Mouse (Mus musculus): ENCODE measurements at regions not wholly inside any gene's neighbourhood (a gene's known extent, or its start where the extent isn't known, plus 50 kb on each side); places are given as distances from the start of the nearest gene placed in this dataset.

DNA sequence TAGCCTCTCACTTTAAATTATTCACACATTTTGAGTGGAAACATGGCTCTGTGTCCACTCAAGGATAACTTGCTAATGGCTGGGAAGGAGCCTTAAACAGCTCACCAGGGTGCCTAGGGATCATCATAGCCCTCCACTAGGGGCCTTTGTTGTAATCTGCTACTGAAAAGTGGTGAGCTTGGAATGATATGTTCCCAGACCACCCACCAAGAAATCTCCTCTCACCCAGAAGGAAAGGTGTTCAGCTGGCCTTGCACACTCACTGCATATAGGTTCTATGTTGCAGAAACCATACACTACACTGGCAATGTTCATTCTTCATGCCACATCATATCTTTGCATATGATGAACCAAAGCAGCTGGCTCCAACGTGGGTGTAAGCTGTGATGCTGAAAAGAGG is 145.1 kb upstream of the Irx1 start:
- no peaks in the 10 kb centered on the region for H3K4me1 ChIP-seq (ENCODE audit: control insufficient read depth, insufficient read depth, low read length)
- H3K27me3 ChIP-seq (ENCODE audit: control insufficient read depth, insufficient read depth, low read length), result no peaks in the 10 kb centered on the region
- H3K9me3 ChIP-seq (ENCODE audit: control insufficient read depth, low read length), result no peaks in the 10 kb centered on the region
- no peaks in the 10 kb centered on the region for H3K36me3 ChIP-seq (ENCODE audit: control insufficient read depth, insufficient read depth, low read length)
- 68% methylated on average over 1 of the region's 1 CpGs for WGBS
- H3K4me3 ChIP-seq (ENCODE audit: low read depth, low read length), result no peak overlapping the region
- DNase-seq (ENCODE audit: low spot score, missing footprints) (peak; percentile 59), ATAC-seq (ENCODE audit: low FRiP score) (no peak)
- H3K27ac ChIP-seq (ENCODE audit: low read depth, low read length), result no peak overlapping the region
- H3K4me2 ChIP-seq, result no peak overlapping the region
- no peak overlapping the region for H3K9ac ChIP-seq (ENCODE audit: low read length)

- Histone ChIP-seq H3K4me2 (no peak overlapping the region), H3K9me3 (ENCODE audit: control insufficient read depth, low read length) (no peaks in the 10 kb centered on the region), H3K4me3 (ENCODE audit: low read depth, low read length) (no peak overlapping the region), H3K9ac (ENCODE audit: low read length) (no peak overlapping the region), H3K4me1 (ENCODE audit: control insufficient read depth, insufficient read depth, low read length) (peaks cover 10% of the 10 kb centered on the region), H3K27ac (ENCODE audit: low read depth, low read length) (no peak overlapping the region), H3K36me3 (ENCODE audit: control insufficient read depth, insufficient read depth, low read length) (no peaks in the 10 kb centered on the region), H3K27me3 (ENCODE audit: control insufficient read depth, insufficient read depth, low read length) (peaks cover 2% of the 10 kb centered on the region)
- peak; percentile 77 for DNase-seq (ENCODE audit: low spot score, missing footprints)
- 90% methylated on average over 4 of the region's 4 CpGs for WGBS
- no peak for ATAC-seq (ENCODE audit: low FRiP score)
Observed at GRCm38 (mm10) chr13:72113942-72114341, 150.4 kb upstream of the Irx1 start.

DNA sequence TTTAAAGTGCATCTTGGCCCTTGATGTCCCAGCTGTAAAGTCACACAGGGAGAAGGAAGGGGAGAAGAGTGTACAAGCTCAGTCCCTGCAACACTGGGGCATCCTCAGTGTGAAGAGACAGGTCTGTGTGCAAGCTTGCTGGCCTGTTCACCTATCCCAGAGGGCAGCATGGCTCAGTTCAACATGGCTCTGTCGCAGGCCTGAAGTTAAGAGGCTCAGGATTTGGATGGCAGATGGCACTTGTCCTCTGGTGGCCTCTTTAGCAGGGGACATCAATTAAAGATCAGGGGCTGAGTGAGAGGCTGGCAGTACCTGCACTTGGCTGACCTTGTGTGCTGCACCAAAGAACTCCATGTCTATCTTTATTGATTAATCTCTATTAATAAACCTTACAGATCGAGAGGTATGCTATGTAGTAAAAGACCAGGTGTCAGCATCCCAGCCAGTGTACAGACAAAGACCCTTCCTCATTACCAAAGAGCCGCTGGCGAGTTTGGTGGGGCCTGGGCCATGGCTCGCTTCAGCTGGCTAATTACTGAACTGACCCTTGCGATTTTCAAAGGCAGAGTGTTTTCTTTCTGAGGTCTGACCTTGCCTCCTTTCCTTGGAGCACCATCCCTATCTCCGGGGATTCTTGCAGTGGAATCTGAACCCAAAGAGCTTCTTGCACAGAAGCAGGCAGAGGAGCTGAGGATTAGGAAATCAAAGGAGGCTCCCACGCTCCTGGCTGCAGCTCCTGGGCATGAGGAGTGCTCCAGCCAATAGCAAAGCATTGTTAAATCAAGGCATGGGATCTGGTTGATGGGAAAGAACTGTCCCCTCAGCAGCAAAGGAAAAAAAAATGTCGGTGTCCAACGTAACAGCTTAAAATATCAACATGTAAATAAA is 151.5 kb upstream of the Irx1 start:
- Histone ChIP-seq H3K4me2 (0 out of 2 replicates have a peak overlapping the region, but pooled peaks have one; percentile 4), H3K27me3 (ENCODE audit: control insufficient read depth, insufficient read depth, low read length) (peaks cover 2% of the 10 kb centered on the region), H3K9me3 (ENCODE audit: control insufficient read depth, low read length) (no peaks in the 10 kb centered on the region), H3K9ac (ENCODE audit: low read length) (no peak overlapping the region), H3K27ac (ENCODE audit: low read depth, low read length) (no peak overlapping the region), H3K4me3 (ENCODE audit: low read depth, low read length) (no peak overlapping the region), H3K4me1 (ENCODE audit: control insufficient read depth, insufficient read depth, low read length) (peaks cover 10% of the 10 kb centered on the region), H3K36me3 (ENCODE audit: control insufficient read depth, insufficient read depth, low read length) (no peaks in the 10 kb centered on the region)
- DNase-seq (ENCODE audit: low spot score, missing footprints), result peak; percentile 86
- ATAC-seq (ENCODE audit: low FRiP score), result peak; percentile 67
- WGBS, result 13% methylated on average over 10 of the region's 10 CpGs

GRCm38 (mm10) chr13:72120467-72120866 is 156.9 kb upstream of the Irx1 start:
- peaks cover 14% of the 10 kb centered on the region for H3K27me3 ChIP-seq (ENCODE audit: control insufficient read depth, insufficient read depth, low read length)
- no peaks in the 10 kb centered on the region for H3K36me3 ChIP-seq (ENCODE audit: control insufficient read depth, insufficient read depth, low read length)
- no peak overlapping the region for H3K9ac ChIP-seq (ENCODE audit: low read length)
- DNase-seq (ENCODE audit: low spot score, missing footprints) (peak; percentile 90), ATAC-seq (ENCODE audit: low FRiP score) (peak; percentile 56)
- no peaks in the 10 kb centered on the region for H3K9me3 ChIP-seq (ENCODE audit: control insufficient read depth, low read length)
- 8% methylated on average over 7 of the region's 7 CpGs for WGBS
- peaks cover 30% of the 10 kb centered on the region for H3K4me1 ChIP-seq (ENCODE audit: control insufficient read depth, insufficient read depth, low read length)
- H3K27ac ChIP-seq (ENCODE audit: low read depth, low read length), result peak overlapping the region; percentile 57; the same call in 1 of the 2 replicates
- no peak overlapping the region for H3K4me3 ChIP-seq (ENCODE audit: low read depth, low read length)
- H3K4me2 ChIP-seq, result no peak overlapping the region

GRCm38 (mm10) chr13:72120911-72121553 is 157.5 kb upstream of the Irx1 start:
- Histone ChIP-seq H3K36me3 (ENCODE audit: control insufficient read depth, insufficient read depth, low read length) (no peaks in the 10 kb centered on the region), H3K9ac (ENCODE audit: low read length) (no peak overlapping the region), H3K27ac (ENCODE audit: low read depth, low read length) (peak overlapping the region; percentile 57; the same call in 1 of the 2 replicates), H3K4me3 (ENCODE audit: low read depth, low read length) (no peak overlapping the region), H3K9me3 (ENCODE audit: control insufficient read depth, low read length) (no peaks in the 10 kb centered on the region), H3K4me1 (ENCODE audit: control insufficient read depth, insufficient read depth, low read length) (peaks cover 28% of the 10 kb centered on the region), H3K4me2 (peak overlapping the region; percentile 32), H3K27me3 (ENCODE audit: control insufficient read depth, insufficient read depth, low read length) (peaks cover 14% of the 10 kb centered on the region)
- WGBS, result 5% methylated on average over 6 of the region's 6 CpGs
- peak; percentile 95 for DNase-seq (ENCODE audit: low spot score, missing footprints)
- peak; percentile 90 for ATAC-seq (ENCODE audit: low FRiP score)

DNA sequence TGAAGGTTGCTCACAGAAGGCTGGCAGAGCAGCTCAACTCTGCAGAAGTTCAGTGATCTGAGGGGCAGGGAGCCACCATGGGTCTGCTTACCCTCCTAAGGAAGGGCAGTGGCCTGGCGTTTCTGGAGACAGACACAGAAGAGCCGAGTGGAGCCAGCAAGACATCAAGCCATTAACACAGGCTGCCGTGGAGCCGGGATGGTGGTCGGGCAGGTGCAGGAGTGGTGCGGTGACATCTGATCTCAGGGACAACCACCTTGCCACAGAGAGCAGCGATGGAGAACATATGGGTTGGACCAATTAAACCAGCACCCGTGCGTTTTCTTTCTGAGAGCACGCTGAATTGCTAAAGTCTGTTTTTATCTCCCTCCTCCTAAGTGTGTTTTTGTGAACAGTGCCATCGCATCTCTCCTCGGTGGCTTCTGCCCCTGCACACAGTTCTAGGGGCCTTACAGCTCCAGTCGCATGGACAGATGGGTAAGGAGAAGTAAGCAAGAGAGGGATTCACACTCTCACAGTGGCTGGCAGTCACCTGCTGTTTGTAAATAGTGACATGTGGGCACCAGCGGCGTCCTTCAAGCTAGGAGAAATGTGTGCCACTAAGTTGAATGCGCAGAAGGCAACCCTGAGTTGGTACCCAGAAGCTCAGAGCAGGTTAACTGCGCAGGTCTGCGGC is 158.2 kb upstream of the Irx1 start:
- Histone ChIP-seq H3K9ac (ENCODE audit: low read length) (peak overlapping the region; percentile 40), H3K36me3 (ENCODE audit: control insufficient read depth, insufficient read depth, low read length) (no peaks in the 10 kb centered on the region), H3K4me1 (ENCODE audit: control insufficient read depth, insufficient read depth, low read length) (peaks cover 28% of the 10 kb centered on the region), H3K4me2 (peak overlapping the region; percentile 32), H3K9me3 (ENCODE audit: control insufficient read depth, low read length) (no peaks in the 10 kb centered on the region), H3K4me3 (ENCODE audit: low read depth, low read length) (no peak overlapping the region), H3K27ac (ENCODE audit: low read depth, low read length) (peak overlapping the region; percentile 57), H3K27me3 (ENCODE audit: control insufficient read depth, insufficient read depth, low read length) (peaks cover 14% of the 10 kb centered on the region)
- no peak for DNase-seq (ENCODE audit: low spot score, missing footprints)
- peak; percentile 43 for ATAC-seq (ENCODE audit: low FRiP score)
- 32% methylated on average over 18 of the region's 18 CpGs for WGBS

DNA sequence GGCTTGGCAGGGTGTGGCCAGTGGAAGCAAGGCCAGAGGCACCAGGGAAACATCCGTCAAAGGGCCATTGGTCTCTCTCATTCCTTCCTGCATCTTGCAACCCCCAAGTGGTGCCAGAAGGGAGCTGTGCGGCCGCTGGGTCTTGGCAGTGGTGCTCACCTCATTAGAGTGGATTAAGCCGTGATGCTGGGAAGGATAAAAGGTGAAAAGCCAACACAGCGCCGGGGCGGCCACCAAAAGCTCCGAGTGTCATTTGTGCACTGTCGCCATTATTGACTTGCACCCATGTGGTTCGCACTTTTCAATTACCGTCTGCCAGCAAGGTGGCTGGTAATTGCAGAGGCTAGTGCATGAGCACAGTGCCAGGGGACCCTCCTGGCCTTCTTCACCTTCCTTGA is 158.7 kb upstream of the Irx1 start:
- Histone ChIP-seq H3K9me3 (ENCODE audit: control insufficient read depth, low read length) (no peaks in the 10 kb centered on the region), H3K4me2 (peak overlapping the region; percentile 32; the same call in 1 of the 2 replicates), H3K27me3 (ENCODE audit: control insufficient read depth, insufficient read depth, low read length) (peaks cover 14% of the 10 kb centered on the region), H3K9ac (ENCODE audit: low read length) (peak overlapping the region; percentile 40), H3K4me3 (ENCODE audit: low read depth, low read length) (no peak overlapping the region), H3K36me3 (ENCODE audit: control insufficient read depth, insufficient read depth, low read length) (no peaks in the 10 kb centered on the region), H3K4me1 (ENCODE audit: control insufficient read depth, insufficient read depth, low read length) (peaks cover 28% of the 10 kb centered on the region), H3K27ac (ENCODE audit: low read depth, low read length) (peak overlapping the region; percentile 57)
- no peak for ATAC-seq (ENCODE audit: low FRiP score)
- 19% methylated on average over 11 of the region's 11 CpGs for WGBS
- peak; percentile 89 for DNase-seq (ENCODE audit: low spot score, missing footprints)

DNA sequence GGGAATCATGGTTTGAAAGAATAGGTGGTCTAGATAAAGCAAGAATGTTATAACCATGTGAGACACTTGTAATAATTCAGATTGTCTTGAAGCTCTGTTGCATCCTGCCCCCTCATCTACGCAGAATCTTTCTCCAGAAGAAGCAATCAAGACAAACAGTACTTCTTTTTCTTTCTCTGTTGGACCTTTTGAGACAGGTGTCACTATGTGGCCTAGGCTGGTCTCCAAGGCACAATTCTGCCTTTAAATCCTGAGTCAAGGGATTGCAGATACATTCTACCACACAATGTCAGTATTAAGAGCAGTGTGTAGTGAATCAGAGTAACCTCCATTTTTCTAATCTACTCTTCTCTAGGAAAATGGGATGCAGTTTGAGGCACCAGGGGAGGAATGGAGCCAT is 164.8 kb upstream of the Irx1 start:
- 96% methylated on average over 1 of the region's 1 CpGs for WGBS
- Histone ChIP-seq H3K4me2 (no peak overlapping the region), H3K27ac (ENCODE audit: low read depth, low read length) (no peak overlapping the region), H3K9ac (ENCODE audit: low read length) (no peak overlapping the region), H3K27me3 (ENCODE audit: control insufficient read depth, insufficient read depth, low read length) (peaks cover 6% of the 10 kb centered on the region), H3K9me3 (ENCODE audit: control insufficient read depth, low read length) (no peaks in the 10 kb centered on the region), H3K36me3 (ENCODE audit: control insufficient read depth, insufficient read depth, low read length) (no peaks in the 10 kb centered on the region), H3K4me3 (ENCODE audit: low read depth, low read length) (no peak overlapping the region), H3K4me1 (ENCODE audit: control insufficient read depth, insufficient read depth, low read length) (no peaks in the 10 kb centered on the region)
- peak; percentile 69 for DNase-seq (ENCODE audit: low spot score, missing footprints)
- no peak for ATAC-seq (ENCODE audit: low FRiP score)

Data from midbrain, embryonic 11.5 days (tissue).